Mouse (Mus musculus) bone marrow macrophage, adult 2 months (primary cell): ENCODE data around the gene Lnx2.

Experiments used
- CTCF ChIP-seq: IDR thresholded peaks from 2 replicates; pipeline ENCODE4 v1.5.1; 2012; ENCODE audit warnings: low read depth, mild to moderate bottlenecking, low read length, moderate library complexity
- POLR2A ChIP-seq: IDR thresholded peaks from 2 replicates; pipeline ENCODE4 v1.6.1; 2012; ENCODE audit warnings: mild to moderate bottlenecking, low read depth, low read length, borderline replicate concordance

DNA sequence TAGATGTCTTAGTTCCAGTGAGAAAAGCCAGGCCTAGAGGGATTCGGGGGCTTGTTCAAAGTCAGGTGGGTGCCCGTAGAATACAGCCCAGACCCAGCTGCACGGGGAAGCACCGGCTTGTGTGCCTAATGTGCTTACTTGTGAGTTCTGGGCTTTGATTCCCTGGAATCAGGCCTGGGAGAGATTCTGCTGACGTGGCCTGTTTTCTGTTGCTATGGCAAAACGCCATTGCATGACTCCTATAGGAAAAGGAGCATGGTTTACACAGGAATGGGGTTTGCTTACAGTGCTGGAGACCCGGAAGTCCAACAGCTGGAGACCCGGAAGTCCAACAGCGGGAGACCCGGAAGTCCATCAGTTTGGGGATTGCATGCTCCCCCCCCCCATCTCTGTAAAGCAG, 88.8 kb downstream of the Lnx2 start:
- TF ChIP-seq CTCF (no peak), POLR2A (no peak)
